Mouse (Mus musculus) midbrain, embryonic 11.5 days (tissue): ENCODE results near the gene Krt75. TPM values are rescaled to one million over a fixed set of nuclear protein-coding genes. Genes with fewer than 3 reads are reported as not detected.
"Not testable (repeated sequence)": the region's sequence is repeated elsewhere in the genome, so short reads cannot be mapped to it uniquely, and the experiment has no call there.

ENCODE experiments used
- ATAC-seq: fragments of 200-750 bp; cut with Nextera tagmentation; 2 replicates; pipeline ENCODE4 v1.8.0; 2017; ENCODE audit warnings: moderate TSS enrichment, moderate library complexity; ENCODE audit not compliant: low FRiP score
- DNase-seq: peaks from one replicate; pipeline ENCODE4 v3.0.0; 2015; ENCODE audit warnings: low spot score; ENCODE audit errors: missing footprints
- H3K27ac ChIP-seq: fragments of 300-500 bp; sonication (generic); 2 replicates; pipeline ENCODE4 v1.5.1; 2014; ENCODE audit warnings: low read depth, low read length
- H3K27me3 ChIP-seq: fragments of 300-500 bp; sonication (generic); 2 replicates; pipeline ENCODE4 v1.6.1; 2014; ENCODE audit warnings: mild to moderate bottlenecking, low read length, moderate library complexity, mixed read lengths; ENCODE audit not compliant: control insufficient read depth, insufficient read depth
- H3K36me3 ChIP-seq: fragments of 300-500 bp; sonication (generic); 2 replicates; pipeline ENCODE4 v1.6.1; 2014; ENCODE audit warnings: mild to moderate bottlenecking, low read length, moderate library complexity, mixed read lengths; ENCODE audit not compliant: control insufficient read depth, insufficient read depth
- H3K4me1 ChIP-seq: fragments of 300-500 bp; sonication (generic); 2 replicates; pipeline ENCODE4 v1.6.1; 2014; ENCODE audit warnings: low read length; ENCODE audit not compliant: control insufficient read depth, insufficient read depth
- H3K4me2 ChIP-seq: fragments of 300-500 bp; sonication (generic); 2 replicates; pipeline ENCODE4 v1.6.1; 2014; ENCODE audit warnings: mild to moderate bottlenecking, moderate library complexity
- H3K4me3 ChIP-seq: fragments of 300-500 bp; sonication (generic); 2 replicates; pipeline ENCODE4 v1.5.1; 2014; ENCODE audit warnings: low read depth, low read length
- H3K9ac ChIP-seq: fragments of 300-500 bp; sonication (generic); 2 replicates; pipeline ENCODE4 v1.6.1; 2014; ENCODE audit warnings: low read length
- H3K9me3 ChIP-seq: fragments of 300-500 bp; sonication (generic); 2 replicates; pipeline ENCODE4 v1.6.1; 2016; ENCODE audit warnings: low read length; ENCODE audit not compliant: control insufficient read depth
- WGBS: fragments of 180-500 bp; shearing (Covaris S2); extraction: QIAGEN DNeasy Blood & Tissue Kit; methylation state at CpG from one replicate; pipeline ENCODE4 v1.1.7; 2014; 5-methylcytosine and 5-hydroxymethylcytosine counted together
- microRNA-seq: library from miRNA; unstranded; fragments of <30 nt; microRNA quantifications from one replicate; pipeline ENCODE4, GENCODE M21; 2017
- polyA plus RNA-seq: library from polyadenylated mRNA; unstranded; fragments of >200 nt; fragmentation: Nextera tagmentation; extraction: Ambion mirVana; gene quantifications from 2 replicates; pipeline ENCODE4 v1.2.1, GENCODE M21; 2014

The Krt75 gene
- polyA plus RNA-seq, 1 experiment from 2014 or later, result not detected

DNA sequence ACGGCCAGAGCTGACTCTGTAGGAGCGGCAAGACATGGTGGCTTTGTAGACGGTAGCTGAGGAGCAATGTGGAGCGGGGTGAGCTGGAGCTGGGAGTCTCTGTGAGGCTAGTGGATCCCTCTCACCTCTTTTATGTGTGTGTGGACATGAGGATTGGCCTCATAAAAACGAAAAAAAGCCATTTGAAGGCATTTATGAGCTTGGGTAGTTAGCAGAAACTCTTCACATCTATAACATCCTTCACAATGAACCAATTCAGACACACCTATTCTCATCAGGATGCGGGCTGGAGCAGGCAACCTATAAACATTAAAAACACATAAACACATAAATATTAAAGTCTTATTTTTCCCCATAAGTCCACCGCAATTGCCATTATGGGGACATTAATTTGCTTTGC is 41.0 kb downstream of the Krt75 start, which contains the start of gene Krt84:
Gene Krt84, minus strand, starts transcription at position 101 of the 400 bp plus-strand sequence.
- Histone ChIP-seq H3K36me3 (no peaks in the 10 kb centered on the region), H3K4me1 (no peaks in the 10 kb centered on the region), H3K27me3 (no peaks in the 10 kb centered on the region), H3K4me3 (no peak within 1 kb of the TSS), H3K9ac (no peak within 1 kb of the TSS), H3K9me3 (no peaks in the 10 kb centered on the region), H3K4me2 (no peak within 1 kb of the TSS), H3K27ac (no peak within 1 kb of the TSS)
- WGBS, result 83% methylated on average over 7 of the region's 7 CpGs
- DNase-seq (no peak), ATAC-seq (no peak)

GRCm38 (mm10) chr15:101522556-101523232 is 51.0 kb downstream of the Krt75 start:
- Histone ChIP-seq H3K4me3 (no peak overlapping the region), H3K27me3 (no peaks in the 10 kb centered on the region), H3K27ac (no peak overlapping the region), H3K9me3 (no peaks in the 10 kb centered on the region), H3K36me3 (no peaks in the 10 kb centered on the region), H3K4me2 (no peak overlapping the region), H3K9ac (no peak overlapping the region), H3K4me1 (no peaks in the 10 kb centered on the region)
- ATAC-seq, result no peak
- 81% methylated on average over 4 of the region's 4 CpGs for WGBS
- no peak for DNase-seq

DNA sequence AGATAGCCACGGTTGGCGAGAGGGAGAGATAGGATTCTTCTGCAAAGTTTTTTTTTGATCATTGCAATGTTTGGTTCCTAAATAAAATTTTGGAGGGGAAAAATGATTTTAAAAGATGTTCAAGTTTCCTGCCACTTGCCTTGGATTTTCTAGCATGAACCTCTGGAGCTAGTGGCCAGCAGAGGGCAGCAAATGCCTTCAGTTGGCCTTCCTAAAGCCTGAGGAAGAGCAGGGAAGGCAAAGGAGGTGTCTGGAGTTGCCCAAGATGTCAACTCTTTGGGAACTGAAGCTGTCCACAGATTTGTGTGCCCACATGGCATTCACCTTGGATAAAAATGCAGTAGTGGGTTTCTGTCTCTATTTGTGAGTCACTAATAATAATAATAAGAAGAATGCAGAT is 53.9 kb downstream of the Krt75 start:
- ATAC-seq (no peak), DNase-seq (peak; percentile 94)
- no peak overlapping the region for H3K4me3 ChIP-seq
- 13% methylated on average over 2 of the region's 2 CpGs for WGBS
- H3K4me2 ChIP-seq, result no peak overlapping the region
- H3K36me3 ChIP-seq, result no peaks in the 10 kb centered on the region
- H3K27me3 ChIP-seq, result no peaks in the 10 kb centered on the region
- H3K9ac ChIP-seq, result no peak overlapping the region
- no peak overlapping the region for H3K27ac ChIP-seq
- no peaks in the 10 kb centered on the region for H3K4me1 ChIP-seq
- H3K9me3 ChIP-seq, result no peaks in the 10 kb centered on the region

DNA sequence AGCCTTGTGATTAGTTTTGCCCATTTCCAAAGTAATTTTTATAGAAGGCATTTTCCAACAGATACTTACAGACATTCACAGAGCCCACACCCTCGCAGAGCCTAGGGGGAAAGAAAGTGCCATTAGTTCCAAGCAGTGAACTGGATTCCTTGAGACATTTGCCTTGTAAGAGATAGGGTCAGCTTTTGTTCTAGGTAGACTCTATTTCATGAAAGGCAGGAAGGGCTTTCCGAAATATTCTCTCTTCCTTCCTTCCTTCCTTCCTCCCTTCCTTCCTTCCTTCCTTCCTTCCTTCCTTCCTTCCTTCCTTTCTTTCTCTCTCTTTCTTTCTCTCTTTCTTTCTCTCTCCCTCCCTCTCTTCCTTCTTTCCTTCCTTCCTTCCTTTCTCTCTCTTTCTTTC is 56.5 kb downstream of the Krt75 start, which contains the start of gene Gm49425:
Gene Gm49425, minus strand, starts transcription at position 101 of the 400 bp plus-strand sequence.
- H3K27ac ChIP-seq, H3K4me1 ChIP-seq: not testable (repeated sequence)
- WGBS, result 74% methylated on average over 2 of the region's 2 CpGs

More for the DNA sequence above, 56.5 kb downstream of the Krt75 start, which contains the start of gene Gm49425:
- not testable (repeated sequence) for H3K9me3 ChIP-seq, H3K4me3 ChIP-seq, H3K9ac ChIP-seq, H3K36me3 ChIP-seq, DNase-seq, H3K27me3 ChIP-seq, H3K4me2 ChIP-seq, ATAC-seq

Small RNA genes lying within 50 kb of the gene (microRNA-seq; reads per million reads assigned to microRNA genes)
- gene Gm44393 (not detected), gene Gm44460 (not detected)

Other genes with a start within 250 kb of the Krt75 start
- not detected in 2 replicates for gene Krt80, start 203.7 kb downstream of the Krt75 start, polyA plus RNA-seq
- gene Krt7, start 162.9 kb downstream of the Krt75 start, polyA plus RNA-seq, result 4.2 and 7.2 TPM in 2 replicates
- 0.07 and 0.16 TPM in 2 replicates for gene Krt87, start 135.1 kb downstream of the Krt75 start, polyA plus RNA-seq
- gene Krt88, start 126.2 kb downstream of the Krt75 start, polyA plus RNA-seq, result not detected in 2 replicates
- gene Krt81, start 110.2 kb downstream of the Krt75 start, polyA plus RNA-seq, result not detected in 2 replicates
- gene Krt86, start 100.4 kb downstream of the Krt75 start, polyA plus RNA-seq, result not detected in 2 replicates
- gene Krt83, start 82.4 kb downstream of the Krt75 start, polyA plus RNA-seq, result not detected in 2 replicates
- gene Gm49425, start 56.6 kb downstream of the Krt75 start, polyA plus RNA-seq, result not detected in 2 replicates
- not detected in 2 replicates for gene Krt84, start 41.1 kb downstream of the Krt75 start, polyA plus RNA-seq
- not detected in 2 replicates for gene Krt82, start 23.2 kb downstream of the Krt75 start, polyA plus RNA-seq
- gene Krt90, start 11.0 kb downstream of the Krt75 start, polyA plus RNA-seq, result 0.30 and 0.50 TPM in 2 replicates
- gene Gm5414, start 54.3 kb upstream of the Krt75 start, polyA plus RNA-seq, result not detected in 2 replicates
- gene Gm5478, start 73.5 kb upstream of the Krt75 start, polyA plus RNA-seq, result not detected in 2 replicates
- gene Krt6b, start 106.4 kb upstream of the Krt75 start, polyA plus RNA-seq, result not detected in 2 replicates
- not detected in 2 replicates for gene Krt6a, start 120.4 kb upstream of the Krt75 start, polyA plus RNA-seq
- gene Krt5, start 139.0 kb upstream of the Krt75 start, polyA plus RNA-seq, result 0.34 and 0.51 TPM in 2 replicates
- gene Krt71, start 169.2 kb upstream of the Krt75 start, polyA plus RNA-seq, result not detected in 2 replicates
- not detected in 2 replicates for gene Krt72, start 212.6 kb upstream of the Krt75 start, polyA plus RNA-seq
- 0.15 and 0.19 TPM in 2 replicates for gene Krt73, start 228.4 kb upstream of the Krt75 start, polyA plus RNA-seq
- not detected in 2 replicates for gene Krt2, start 244.3 kb upstream of the Krt75 start, polyA plus RNA-seq